Mouse (Mus musculus): ENCODE measurements around the gene Hectd3.

- TF ChIP-seq CTCF (IDR thresholded peaks at IDR 0.05; ENCODE audit: low read depth, low read length) (no peak), POLR2A (IDR thresholded peaks at IDR 0.05; ENCODE audit: extremely low read depth, insufficient read depth, low read length) (no peak)
These were observed 9.4 kb upstream of the Hectd3 start for GRCm38 (mm10) chr4:116985681-116986080.
